Mouse (Mus musculus) testis, adult 2 months (tissue): ENCODE measurements around the gene Tmc8. TPM values are rescaled to one million over a fixed set of nuclear protein-coding genes. Genes with fewer than 3 reads are reported as not detected.

ENCODE experiments used
- H3K27ac ChIP-seq: fragments of 200-500 bp; 2 replicates; pipeline ENCODE4 v1.5.1; 2012; ENCODE audit warnings: low read depth, low read length; ENCODE audit not compliant: control insufficient read depth, insufficient read depth
- H3K27me3 ChIP-seq: fragments of 200-500 bp; 2 replicates; pipeline ENCODE4 v1.6.1; 2012; ENCODE audit warnings: mild to moderate bottlenecking, low read length, moderate library complexity; ENCODE audit not compliant: control insufficient read depth, insufficient read depth
- H3K36me3 ChIP-seq: fragments of 200-500 bp; 2 replicates; pipeline ENCODE4 v1.6.1; 2012; ENCODE audit warnings: mild to moderate bottlenecking, low read length; ENCODE audit not compliant: control insufficient read depth, insufficient read depth
- H3K4me1 ChIP-seq: fragments of 200-500 bp; 2 replicates; pipeline ENCODE4 v1.6.1; 2012; ENCODE audit warnings: low read length; ENCODE audit not compliant: control insufficient read depth, insufficient read depth
- H3K4me3 ChIP-seq: fragments of 200-500 bp; 2 replicates; pipeline ENCODE4 v1.5.1; 2012; ENCODE audit warnings: low read depth, mild to moderate bottlenecking, low read length, moderate library complexity, mixed read lengths; ENCODE audit not compliant: control insufficient read depth
- CTCF ChIP-seq: fragments of 200-500 bp; IDR thresholded peaks from 2 replicates; pipeline ENCODE4 v1.5.1; 2012; ENCODE audit warnings: low read depth, mild to moderate bottlenecking, inconsistent platforms, low read length, moderate library complexity; ENCODE audit not compliant: control insufficient read depth, insufficient read depth, insufficient replicate concordance
- POLR2A ChIP-seq: fragments of 200-500 bp; IDR thresholded peaks from 2 replicates; pipeline ENCODE4 v1.6.1; 2012; ENCODE audit warnings: low read depth, mild to moderate bottlenecking, inconsistent platforms, low read length, moderate library complexity; ENCODE audit not compliant: control insufficient read depth
- polyA plus RNA-seq: library from polyadenylated mRNA; depleted of rRNA; stranded (reverse); fragments of >200 nt; gene quantifications from 2 replicates; pipeline ENCODE4 v1.2.3, GENCODE M21; 2012; rRNA removed

Gene Tmc8
- 1.2 TPM in 2 replicates for polyA plus RNA-seq

GRCm38 (mm10) chr11:117781993-117782704, at the start of gene Tmc8, which contains the start of gene Tmc6:
Gene Tmc8 (plus strand): TSS chr11:117782076.
Gene Tmc6 (minus strand): TSS chr11:117782198.
- no peaks in the 10 kb centered on the region for H3K27me3 ChIP-seq
- peaks cover 29% of the 10 kb centered on the region for H3K4me1 ChIP-seq

GRCm38 (mm10) chr11:117736037-117736689, 45.7 kb upstream of the Tmc8 start:
- TF ChIP-seq POLR2A = no peak
- TF ChIP-seq CTCF = no peak
- Histone ChIP-seq H3K27ac (no peak overlapping the region), H3K4me1 (no peaks in the 10 kb centered on the region), H3K36me3 (peaks cover 4% of the 10 kb centered on the region), H3K27me3 (no peaks in the 10 kb centered on the region), H3K4me3 (no peak overlapping the region)

More at GRCm38 (mm10) chr11:117781993-117782704, at the start of gene Tmc8, which contains the start of gene Tmc6:
- no peak for TF ChIP-seq CTCF
- TF ChIP-seq POLR2A = no peak
- H3K36me3 ChIP-seq = no peaks in the 10 kb centered on the region
- peak within 1 kb of the TSS; percentile 2 for H3K4me3 ChIP-seq
- H3K27ac ChIP-seq = peak within 1 kb of the TSS; percentile 49; the same call in 1 of the 2 replicates

- peaks cover 4% of the 10 kb centered on the region for H3K36me3 ChIP-seq
- H3K4me3 ChIP-seq = no peak overlapping the region
- H3K27me3 ChIP-seq = no peaks in the 10 kb centered on the region
- TF ChIP-seq POLR2A (no peak), CTCF (no peak)
- H3K4me1 ChIP-seq = no peaks in the 10 kb centered on the region
- no peak overlapping the region for H3K27ac ChIP-seq
Observed at GRCm38 (mm10) chr11:117738123-117738522, 43.8 kb upstream of the Tmc8 start.

GRCm38 (mm10) chr11:117741128-117741527, 40.7 kb upstream of the Tmc8 start:
- TF ChIP-seq CTCF = no peak
- no peak for TF ChIP-seq POLR2A
- Histone ChIP-seq H3K36me3 (peaks cover 3% of the 10 kb centered on the region), H3K4me3 (no peak overlapping the region)

GRCm38 (mm10) chr11:117742243-117742642, 39.6 kb upstream of the Tmc8 start:
- no peaks in the 10 kb centered on the region for H3K4me1 ChIP-seq
- H3K36me3 ChIP-seq = peaks cover 5% of the 10 kb centered on the region
- no peak overlapping the region for H3K27ac ChIP-seq
- H3K4me3 ChIP-seq = no peak overlapping the region
- no peaks in the 10 kb centered on the region for H3K27me3 ChIP-seq
- no peak for TF ChIP-seq CTCF
- TF ChIP-seq POLR2A = no peak

More at GRCm38 (mm10) chr11:117741128-117741527, 40.7 kb upstream of the Tmc8 start:
- H3K27me3 ChIP-seq = no peaks in the 10 kb centered on the region
- no peaks in the 10 kb centered on the region for H3K4me1 ChIP-seq
- no peak overlapping the region for H3K27ac ChIP-seq

GRCm38 (mm10) chr11:117742715-117743114, 39.2 kb upstream of the Tmc8 start:
- Histone ChIP-seq H3K27me3 (no peaks in the 10 kb centered on the region), H3K4me3 (no peak overlapping the region), H3K36me3 (peaks cover 5% of the 10 kb centered on the region), H3K4me1 (no peaks in the 10 kb centered on the region), H3K27ac (no peak overlapping the region)
- no peak for TF ChIP-seq CTCF
- TF ChIP-seq POLR2A = no peak

GRCm38 (mm10) chr11:117743454-117744030, 38.3 kb upstream of the Tmc8 start:
- Histone ChIP-seq H3K36me3 (peaks cover 4% of the 10 kb centered on the region), H3K4me1 (no peaks in the 10 kb centered on the region), H3K4me3 (no peak overlapping the region), H3K27me3 (no peaks in the 10 kb centered on the region), H3K27ac (no peak overlapping the region)
- TF ChIP-seq POLR2A (no peak), CTCF (no peak)
